14 mouse cellular contexts compared by ENCODE assay signal in the genomic region with DNA sequence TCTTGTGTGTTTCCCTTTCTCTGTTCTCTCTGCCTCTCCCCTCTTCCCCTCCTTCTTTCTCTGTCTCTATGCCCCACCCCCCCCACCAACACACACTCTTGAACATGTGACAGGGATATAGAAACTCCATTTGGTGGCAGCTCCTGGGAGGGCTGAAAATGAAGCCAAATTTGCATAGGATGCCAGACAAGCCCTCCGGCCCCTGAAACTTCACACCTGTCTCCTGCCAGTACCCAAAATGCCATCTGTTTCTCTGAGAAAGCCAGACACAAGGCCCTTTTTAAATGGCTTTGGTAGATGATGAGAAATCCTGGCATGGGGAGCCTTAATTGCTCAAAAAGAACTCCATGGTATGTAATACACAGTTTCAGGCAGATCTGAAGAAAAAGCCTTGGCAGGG. TPM values are rescaled to one million over a fixed set of nuclear protein-coding genes. Genes with fewer than 3 reads are reported as not detected.
A peak's percentile ranks its signal among the peaks of the same experiment; 100 is the strongest.
DNase-seq lines count a peak whose midpoint lies in the region; ATAC-seq and TF ChIP-seq lines count a peak whose summit lies in the region.
"Had no signal": no experiment of that assay in that cellular context is flagged by ENCODE, and none has a peak within 500 bp of the region (broad histone marks: within the 10 kb centered on the region; RNA-seq: fewer than 3 reads in every experiment).

No protein-coding gene starts in this region.

- no peak overlapping the region for H3K9ac ChIP-seq in limb, embryonic 14.5 days (ENCODE audit: low read depth, low read length, severe bottlenecking)
- no peak overlapping the region for H3K9ac ChIP-seq in forebrain, embryonic 16.5 days (replicated peaks; ENCODE audit: low read depth, low read length)
- H3K9ac ChIP-seq: limb, embryonic 12.5 days had no signal

- ATAC-seq in limb, embryonic 14.5 days (ENCODE audit: low FRiP score, low read depth), result no peak
- peak; percentile 60 for ATAC-seq in cerebellum, adult (ENCODE audit: insufficient number of reproducible peaks, low FRiP score, low TSS enrichment)
- ATAC-seq in forebrain, embryonic 16.5 days, result peak; percentile 87

- H3K4me1 ChIP-seq in limb, embryonic 14.5 days (ENCODE audit: control insufficient read depth, insufficient read depth, low read length), result peaks cover 18% of the 10 kb centered on the region
- no peaks in the 10 kb centered on the region for H3K4me1 ChIP-seq in limb, embryonic 10.5 days
- H3K4me1 ChIP-seq in forebrain, embryonic 16.5 days (replicated peaks; ENCODE audit: control insufficient read depth, insufficient read depth, low read length), result peaks cover 19% of the 10 kb centered on the region
- H3K4me1 ChIP-seq: megakaryocyte, embryonic 14.5 days had no signal

- H3K9me3 ChIP-seq in limb, embryonic 14.5 days (ENCODE audit: control insufficient read depth, low read length), result no peaks in the 10 kb centered on the region
- H3K9me3 ChIP-seq in limb, embryonic 10.5 days (replicated peaks), result no peaks in the 10 kb centered on the region
- H3K9me3 ChIP-seq in forebrain, embryonic 16.5 days (ENCODE audit: control insufficient read depth, low read length), result no peaks in the 10 kb centered on the region
- H3K9me3 ChIP-seq: limb, embryonic 12.5 days; megakaryocyte, embryonic 14.5 days had no signal

- no peak for TF ChIP-seq POLR2A in limb, embryonic 14.5 days (IDR thresholded peaks at IDR 0.05; ENCODE audit: borderline replicate concordance, extremely low read depth, insufficient read depth, insufficient read length)

- no peaks in the 10 kb centered on the region for H3K36me3 ChIP-seq in limb, embryonic 14.5 days (ENCODE audit: control insufficient read depth, insufficient read depth, low read length)
- no peaks in the 10 kb centered on the region for H3K36me3 ChIP-seq in limb, embryonic 10.5 days
- H3K36me3 ChIP-seq in forebrain, embryonic 16.5 days (ENCODE audit: control insufficient read depth, insufficient read depth), result no peaks in the 10 kb centered on the region
- H3K36me3 ChIP-seq: limb, embryonic 12.5 days had no signal

- H3K27me3 ChIP-seq in limb, embryonic 14.5 days (ENCODE audit: control insufficient read depth, insufficient read depth, low read length), result no peaks in the 10 kb centered on the region
- H3K27me3 ChIP-seq in limb, embryonic 10.5 days (ENCODE audit: low read depth, poor library complexity, severe bottlenecking), result no peaks in the 10 kb centered on the region
- no peaks in the 10 kb centered on the region for H3K27me3 ChIP-seq in forebrain, embryonic 16.5 days (replicated peaks; ENCODE audit: control insufficient read depth, insufficient read depth, low read length)
- H3K27me3 ChIP-seq: limb, embryonic 12.5 days; megakaryocyte, embryonic 14.5 days had no signal

- no peak overlapping the region for H3K27ac ChIP-seq in limb, embryonic 14.5 days (replicated peaks; ENCODE audit: low read depth, low read length)
- no peak overlapping the region for H3K27ac ChIP-seq in limb, embryonic 10.5 days
- peak overlapping the region; percentile 80 for H3K27ac ChIP-seq in forebrain, embryonic 16.5 days (ENCODE audit: low read length)
- H3K27ac ChIP-seq: limb, embryonic 12.5 days had no signal

- H3K4me2 ChIP-seq in limb, embryonic 14.5 days (replicated peaks; ENCODE audit: low read depth, low read length, severe bottlenecking), result no peak overlapping the region
- no peak overlapping the region for H3K4me2 ChIP-seq in forebrain, embryonic 16.5 days (ENCODE audit: low read length)
- H3K4me2 ChIP-seq: heart, embryonic 11.5 days; limb, embryonic 12.5 days had no signal

- no peak overlapping the region for H3K4me3 ChIP-seq in limb, embryonic 14.5 days (replicated peaks; ENCODE audit: low read length)
- no peak overlapping the region for H3K4me3 ChIP-seq in limb, embryonic 10.5 days
- no peak overlapping the region for H3K4me3 ChIP-seq in forebrain, embryonic 16.5 days (replicated peaks; ENCODE audit: low read length)
- H3K4me3 ChIP-seq: limb, embryonic 12.5 days; megakaryocyte, embryonic 14.5 days; myocyte had no signal

- DNase-seq in limb, embryonic 14.5 days (ENCODE audit: low spot score), result peak; percentile 10
- no peak for DNase-seq in limb, embryonic 10.5 days (ENCODE audit: low spot score)
- DNase-seq in cerebellum, adult 8-10 months, result peak; percentile 56
- no peak for DNase-seq in kidney, postnatal 36 days
- no peak for DNase-seq in ovary, postnatal 10 days (ENCODE audit: low spot score)
- DNase-seq: adrenal gland, adult 2 months; lung, adult 2 months; thymus, adult 2 months had no signal

- WGBS in limb, embryonic 14.5 days, result 33% methylated on average over 1 of the region's 1 CpGs
- 70% methylated on average over 1 of the region's 1 CpGs for WGBS in limb, embryonic 10.5 days
- WGBS in forebrain, embryonic 16.5 days, result 30% methylated on average over 1 of the region's 1 CpGs

RNA-seq across cellular contexts. Expression of gene Plxna2, which starts 31.3 kb away (rescaled TPM):
- polyA plus RNA-seq in limb, embryonic 14.5 days (2012; rRNA removed), result 10.8 and 11.0 TPM in 2 replicates
- polyA plus RNA-seq in limb, embryonic 14.5 days (2014; fragmentation: Nextera tagmentation; extraction: Ambion mirVana), result 10.2 and 11.9 TPM in 2 replicates
- 6.4 TPM in 2 replicates for polyA plus RNA-seq in limb, embryonic 10.5 days (2016; fragmentation: Nextera tagmentation; extraction: Ambion mirVana)
- 76.0 and 80.3 TPM in 2 replicates for polyA plus RNA-seq in forebrain, embryonic 16.5 days (2015; fragmentation: Nextera tagmentation; extraction: Ambion mirVana)

Comparison
In these comparisons a context has a peak if more than half of its experiments do, and no peak if none do; other contexts are left out.
1. DNase-seq: peak in limb, embryonic 14.5 days (single experiment) and cerebellum, adult 8-10 months (single experiment); none in limb, embryonic 10.5 days (single experiment), kidney, postnatal 36 days (0 of 2) and ovary, postnatal 10 days (single experiment).